Mouse (Mus musculus): ENCODE results near the gene Zgpat. TPM values are rescaled to one million over a fixed set of nuclear protein-coding genes. Genes with fewer than 3 reads are reported as not detected.

Zgpat gene
- polyA plus RNA-seq, 1 experiment from 2014 or later = 35.0 TPM

DNA sequence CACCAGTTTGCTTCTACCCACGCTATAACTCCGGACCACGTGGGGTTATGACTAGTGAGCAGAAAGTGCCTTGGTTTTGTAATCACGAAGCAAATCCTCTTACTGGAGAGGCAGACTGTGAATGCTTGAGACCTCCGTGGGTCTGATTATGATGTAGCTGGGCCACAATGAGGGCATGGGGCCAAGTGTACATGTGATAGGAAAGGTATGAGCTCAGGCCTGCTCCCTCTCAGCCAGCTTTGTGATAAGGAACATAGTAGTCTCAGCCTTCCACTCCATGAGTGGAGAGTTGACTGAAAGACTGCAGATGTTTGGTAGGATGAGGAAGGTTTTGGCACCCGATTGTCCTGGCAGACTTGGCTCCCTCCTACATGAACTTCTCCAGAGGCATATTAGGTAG, 22.0 kb upstream of the Zgpat start:
- Histone ChIP-seq H3K4me1 (ENCODE audit: control insufficient read depth, insufficient read depth, low read length) (no peaks in the 10 kb centered on the region), H3K9me3 (ENCODE audit: control insufficient read depth, low read length) (no peaks in the 10 kb centered on the region), H3K27me3 (ENCODE audit: control insufficient read depth, insufficient read depth, low read length) (no peaks in the 10 kb centered on the region), H3K4me3 (ENCODE audit: low read depth, low read length) (no peak overlapping the region), H3K27ac (replicated peaks; ENCODE audit: low read depth, low read length) (no peak overlapping the region), H3K36me3 (ENCODE audit: control insufficient read depth, insufficient read depth, low read length) (peaks cover 18% of the 10 kb centered on the region), H3K9ac (ENCODE audit: low read length) (no peak overlapping the region), H3K4me2 (ENCODE audit: low read depth, severe bottlenecking) (no peak overlapping the region)
- ATAC-seq (ENCODE audit: insufficient number of reproducible peaks, low FRiP score, low TSS enrichment, low read depth) (no peak), DNase-seq (ENCODE audit: low spot score) (no peak)
- 93% methylated on average over 6 of the region's 6 CpGs for WGBS

DNA sequence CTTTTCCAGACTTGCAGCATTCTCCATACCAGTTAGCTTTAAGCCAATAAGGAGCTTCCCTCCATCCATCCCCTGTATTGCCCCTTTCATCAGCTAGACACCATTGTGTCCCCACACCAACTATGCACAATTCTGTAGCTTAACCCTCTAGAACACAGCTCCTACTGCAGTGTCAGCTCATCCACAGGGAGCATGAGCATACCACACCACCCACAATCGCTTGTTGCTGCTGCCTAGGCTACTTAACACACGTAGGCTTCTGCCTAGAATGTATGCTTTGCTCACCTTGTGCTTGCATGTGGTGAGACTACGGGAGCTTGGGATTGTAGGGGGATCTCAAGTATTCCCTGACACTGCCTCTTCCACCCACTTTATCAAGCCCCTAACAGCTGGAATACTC, 7.9 kb upstream of the Zgpat start:
- no peaks in the 10 kb centered on the region for H3K4me1 ChIP-seq (ENCODE audit: control insufficient read depth, insufficient read depth, low read length)
- peaks cover 43% of the 10 kb centered on the region for H3K36me3 ChIP-seq (ENCODE audit: control insufficient read depth, insufficient read depth, low read length)
- no peak overlapping the region for H3K4me2 ChIP-seq (ENCODE audit: low read depth, severe bottlenecking)
- ATAC-seq (ENCODE audit: insufficient number of reproducible peaks, low FRiP score, low TSS enrichment, low read depth) (no peak), DNase-seq (ENCODE audit: low spot score) (no peak)
- H3K9me3 ChIP-seq (ENCODE audit: control insufficient read depth, low read length) = no peaks in the 10 kb centered on the region
- H3K4me3 ChIP-seq (ENCODE audit: low read depth, low read length) = no peak overlapping the region
- 77% methylated on average over 3 of the region's 3 CpGs for WGBS
- H3K9ac ChIP-seq (ENCODE audit: low read length) = no peak overlapping the region
- H3K27ac ChIP-seq (replicated peaks; ENCODE audit: low read depth, low read length) = no peak overlapping the region
- H3K27me3 ChIP-seq (ENCODE audit: control insufficient read depth, insufficient read depth, low read length) = no peaks in the 10 kb centered on the region

DNA sequence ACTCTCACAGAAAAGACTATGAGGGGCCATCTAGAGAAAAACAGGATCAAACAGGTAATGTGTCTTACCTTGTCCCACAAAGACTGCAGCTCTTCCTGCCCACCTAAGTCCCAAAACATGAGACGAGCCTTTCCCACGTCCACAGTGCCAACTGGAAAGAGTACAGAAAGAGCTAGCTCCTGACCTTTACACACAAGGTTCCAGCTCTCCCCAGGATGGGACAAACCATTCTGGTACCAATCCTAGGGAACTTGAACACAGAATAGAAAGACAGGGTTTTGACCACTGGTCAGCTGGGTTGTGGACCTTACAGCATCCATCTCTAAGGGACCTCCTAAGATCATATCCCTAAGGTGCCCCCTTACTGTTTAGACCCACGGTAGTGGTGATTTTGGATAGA, 782 bp upstream of the Zgpat start:
- Histone ChIP-seq H3K36me3 (ENCODE audit: control insufficient read depth, insufficient read depth, low read length) (peaks cover 24% of the 10 kb centered on the region), H3K4me2 (ENCODE audit: low read depth, severe bottlenecking) (peak overlapping the region; percentile 92), H3K4me3 (ENCODE audit: low read depth, low read length) (peak overlapping the region; percentile 83), H3K27ac (replicated peaks; ENCODE audit: low read depth, low read length) (no peak overlapping the region), H3K4me1 (ENCODE audit: control insufficient read depth, insufficient read depth, low read length) (peaks cover 11% of the 10 kb centered on the region), H3K9me3 (ENCODE audit: control insufficient read depth, low read length) (no peaks in the 10 kb centered on the region; the same call in 1 of the 2 replicates), H3K9ac (ENCODE audit: low read length) (no peak overlapping the region), H3K27me3 (ENCODE audit: control insufficient read depth, insufficient read depth, low read length) (no peaks in the 10 kb centered on the region)
- DNase-seq (ENCODE audit: low spot score) (no peak), ATAC-seq (ENCODE audit: insufficient number of reproducible peaks, low FRiP score, low TSS enrichment, low read depth) (no peak)
- WGBS = 89% methylated on average over 3 of the region's 3 CpGs

DNA sequence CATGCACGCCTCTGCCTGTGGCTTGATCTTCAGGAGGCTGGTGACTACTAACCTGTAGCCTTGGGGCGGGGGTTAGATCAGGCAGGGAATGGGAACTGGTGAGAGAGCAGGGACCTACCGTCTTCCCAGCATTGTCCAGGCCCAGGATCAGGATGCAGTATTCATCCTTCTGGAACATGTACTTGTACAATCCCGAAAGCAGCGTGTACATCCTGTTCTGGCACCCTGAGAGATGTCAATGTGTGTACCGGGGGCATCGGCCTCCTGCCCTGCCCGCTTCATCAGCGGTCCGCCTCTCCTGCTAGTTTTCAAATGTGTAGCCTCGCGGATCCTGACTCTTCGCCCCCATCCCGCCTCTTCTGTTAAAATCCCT, 255 bp upstream of the Zgpat start:
- no peaks in the 10 kb centered on the region; the same call in 1 of the 2 replicates for H3K9me3 ChIP-seq (ENCODE audit: control insufficient read depth, low read length)
- peak overlapping the region; percentile 92 for H3K4me2 ChIP-seq (ENCODE audit: low read depth, severe bottlenecking)
- peaks cover 11% of the 10 kb centered on the region for H3K4me1 ChIP-seq (ENCODE audit: control insufficient read depth, insufficient read depth, low read length)
- no peak for ATAC-seq (ENCODE audit: insufficient number of reproducible peaks, low FRiP score, low TSS enrichment, low read depth)
- peak overlapping the region; percentile 83 for H3K4me3 ChIP-seq (ENCODE audit: low read depth, low read length)
- H3K27ac ChIP-seq (replicated peaks; ENCODE audit: low read depth, low read length) = 0 out of 2 replicates have a peak overlapping the region, but pooled peaks have one; percentile 82
- no peak for DNase-seq (ENCODE audit: low spot score)
- H3K27me3 ChIP-seq (ENCODE audit: control insufficient read depth, insufficient read depth, low read length) = no peaks in the 10 kb centered on the region
- 9% methylated on average over 14 of the region's 14 CpGs for WGBS
- H3K9ac ChIP-seq (ENCODE audit: low read length) = peak overlapping the region; percentile 89
- peaks cover 22% of the 10 kb centered on the region for H3K36me3 ChIP-seq (ENCODE audit: control insufficient read depth, insufficient read depth, low read length)

DNA sequence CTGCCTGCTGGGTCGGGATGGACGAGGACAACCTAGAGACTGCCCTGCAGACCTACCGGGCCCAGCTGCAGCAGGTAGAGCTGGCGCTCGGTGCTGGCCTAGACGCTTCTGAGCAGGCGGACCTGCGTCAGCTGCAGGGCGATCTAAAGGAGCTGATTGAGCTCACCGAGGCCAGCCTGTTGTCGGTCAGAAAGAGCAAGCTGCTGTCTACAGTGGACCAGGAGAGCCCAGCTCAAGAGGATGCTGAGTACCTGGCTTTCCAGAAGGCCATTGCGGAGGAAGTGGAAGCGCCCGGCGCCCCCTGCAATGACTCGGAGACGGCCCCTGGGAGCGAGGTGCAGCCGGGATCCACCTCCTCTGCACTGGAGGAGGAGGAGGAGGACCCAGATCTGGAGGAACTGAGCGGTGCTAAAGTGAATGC, 937 bp downstream of the Zgpat start:
- H3K9ac ChIP-seq (ENCODE audit: low read length) = peak overlapping the region; percentile 89
- H3K4me3 ChIP-seq (ENCODE audit: low read depth, low read length) = peak overlapping the region; percentile 83
- ATAC-seq (ENCODE audit: insufficient number of reproducible peaks, low FRiP score, low TSS enrichment, low read depth) = peak; percentile 61
- WGBS = under 1% methylated on average over 20 of the region's 20 CpGs
- no peak for DNase-seq (ENCODE audit: low spot score)
- H3K27me3 ChIP-seq (ENCODE audit: control insufficient read depth, insufficient read depth, low read length) = no peaks in the 10 kb centered on the region
- H3K36me3 ChIP-seq (ENCODE audit: control insufficient read depth, insufficient read depth, low read length) = peaks cover 19% of the 10 kb centered on the region
- peak overlapping the region; percentile 92 for H3K4me2 ChIP-seq (ENCODE audit: low read depth, severe bottlenecking)
- no peaks in the 10 kb centered on the region; the same call in 1 of the 2 replicates for H3K9me3 ChIP-seq (ENCODE audit: control insufficient read depth, low read length)
- peaks cover 11% of the 10 kb centered on the region for H3K4me1 ChIP-seq (ENCODE audit: control insufficient read depth, insufficient read depth, low read length)
- peak overlapping the region; percentile 82 for H3K27ac ChIP-seq (replicated peaks; ENCODE audit: low read depth, low read length)

DNA sequence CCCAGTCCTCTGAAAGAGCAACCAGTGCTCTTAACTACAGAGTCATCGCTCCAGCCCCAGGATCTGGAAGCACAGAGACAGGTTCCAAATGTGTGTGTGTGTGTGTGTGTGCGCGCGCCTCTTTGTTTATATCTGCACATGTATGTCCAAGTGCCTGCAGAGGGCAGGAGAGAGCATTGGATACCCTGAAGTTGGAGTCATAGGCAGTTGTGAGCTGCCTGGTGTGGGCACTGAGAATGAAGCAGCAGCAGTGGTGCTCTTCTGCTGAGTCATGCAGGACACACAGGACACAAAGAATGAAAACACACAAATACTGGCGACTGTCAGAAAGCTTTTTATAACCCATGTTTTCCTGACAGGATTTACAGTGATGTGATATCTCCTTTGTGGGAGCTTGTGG, 5.3 kb downstream of the Zgpat start:
- H3K27ac ChIP-seq (replicated peaks; ENCODE audit: low read depth, low read length) = no peak overlapping the region
- 94% methylated on average over 5 of the region's 5 CpGs for WGBS
- H3K4me2 ChIP-seq (ENCODE audit: low read depth, severe bottlenecking) = no peak overlapping the region
- ATAC-seq (ENCODE audit: insufficient number of reproducible peaks, low FRiP score, low TSS enrichment, low read depth) (no peak), DNase-seq (ENCODE audit: low spot score) (no peak)
- H3K4me3 ChIP-seq (ENCODE audit: low read depth, low read length) = no peak overlapping the region
- H3K9me3 ChIP-seq (ENCODE audit: control insufficient read depth, low read length) = no peaks in the 10 kb centered on the region; the same call in 1 of the 2 replicates
- H3K9ac ChIP-seq (ENCODE audit: low read length) = no peak overlapping the region
- peaks cover 9% of the 10 kb centered on the region; the same call in 1 of the 2 replicates for H3K36me3 ChIP-seq (ENCODE audit: control insufficient read depth, insufficient read depth, low read length)
- H3K27me3 ChIP-seq (ENCODE audit: control insufficient read depth, insufficient read depth, low read length) = no peaks in the 10 kb centered on the region
- peaks cover 4% of the 10 kb centered on the region; the same call in 1 of the 2 replicates for H3K4me1 ChIP-seq (ENCODE audit: control insufficient read depth, insufficient read depth, low read length)

DNA sequence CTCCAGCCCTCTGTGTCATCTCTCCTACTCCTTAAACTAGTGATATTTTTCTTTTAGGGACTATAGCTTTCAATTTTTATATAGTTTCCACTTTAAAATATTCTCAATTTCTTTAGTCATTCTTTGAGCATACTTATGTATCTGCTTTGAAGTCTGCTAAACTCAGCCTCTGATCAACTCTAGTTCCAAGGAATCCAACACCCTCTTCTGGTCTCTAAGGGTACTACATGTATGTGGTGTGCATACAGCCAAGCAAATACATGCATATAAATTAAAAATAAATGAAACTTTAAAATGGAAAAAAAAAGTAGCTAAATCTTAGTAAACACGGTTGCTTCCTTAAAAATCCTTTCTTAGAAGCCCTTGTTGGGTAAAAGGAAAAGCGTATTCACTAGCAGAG, 11.1 kb downstream of the Zgpat start:
- Histone ChIP-seq H3K4me3 (ENCODE audit: low read depth, low read length) (no peak overlapping the region), H3K4me2 (ENCODE audit: low read depth, severe bottlenecking) (no peak overlapping the region), H3K27ac (replicated peaks; ENCODE audit: low read depth, low read length) (no peak overlapping the region), H3K27me3 (ENCODE audit: control insufficient read depth, insufficient read depth, low read length) (no peaks in the 10 kb centered on the region), H3K4me1 (ENCODE audit: control insufficient read depth, insufficient read depth, low read length) (no peaks in the 10 kb centered on the region), H3K36me3 (ENCODE audit: control insufficient read depth, insufficient read depth, low read length) (peaks cover 2% of the 10 kb centered on the region; the same call in 1 of the 2 replicates), H3K9ac (ENCODE audit: low read length) (no peak overlapping the region), H3K9me3 (ENCODE audit: control insufficient read depth, low read length) (no peaks in the 10 kb centered on the region)
- ATAC-seq (ENCODE audit: insufficient number of reproducible peaks, low FRiP score, low TSS enrichment, low read depth) = no peak
- DNase-seq (ENCODE audit: low spot score) = no peak
- 90% methylated on average over 2 of the region's 2 CpGs for WGBS

DNA sequence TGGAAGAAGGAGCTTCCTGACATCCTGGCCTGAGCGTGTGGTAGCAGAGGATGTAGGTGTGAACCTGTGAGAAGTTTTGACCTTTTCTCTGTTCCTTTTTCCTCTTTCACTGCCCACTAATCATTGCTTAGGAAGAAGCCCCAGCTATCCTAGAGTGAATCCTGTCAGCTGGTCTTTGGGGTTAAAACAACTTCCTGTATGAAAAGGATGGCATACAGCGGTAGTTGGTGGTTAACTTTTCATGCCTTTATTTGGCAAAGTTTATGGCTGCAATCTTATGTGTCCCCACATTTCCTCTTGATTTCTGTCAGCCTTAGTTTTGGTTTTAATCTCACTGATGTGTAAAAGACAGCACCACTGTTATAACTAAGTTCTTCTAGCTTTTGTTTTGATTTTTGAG, 12.5 kb downstream of the Zgpat start:
- Histone ChIP-seq H3K36me3 (ENCODE audit: control insufficient read depth, insufficient read depth, low read length) (peaks cover 6% of the 10 kb centered on the region), H3K27me3 (ENCODE audit: control insufficient read depth, insufficient read depth, low read length) (no peaks in the 10 kb centered on the region), H3K9me3 (ENCODE audit: control insufficient read depth, low read length) (no peaks in the 10 kb centered on the region), H3K9ac (ENCODE audit: low read length) (no peak overlapping the region), H3K4me1 (ENCODE audit: control insufficient read depth, insufficient read depth, low read length) (no peaks in the 10 kb centered on the region), H3K27ac (replicated peaks; ENCODE audit: low read depth, low read length) (no peak overlapping the region), H3K4me3 (ENCODE audit: low read depth, low read length) (no peak overlapping the region), H3K4me2 (ENCODE audit: low read depth, severe bottlenecking) (no peak overlapping the region)
- DNase-seq (ENCODE audit: low spot score) = no peak
- no peak for ATAC-seq (ENCODE audit: insufficient number of reproducible peaks, low FRiP score, low TSS enrichment, low read depth)
- WGBS = 96% methylated on average over 2 of the region's 2 CpGs

DNA sequence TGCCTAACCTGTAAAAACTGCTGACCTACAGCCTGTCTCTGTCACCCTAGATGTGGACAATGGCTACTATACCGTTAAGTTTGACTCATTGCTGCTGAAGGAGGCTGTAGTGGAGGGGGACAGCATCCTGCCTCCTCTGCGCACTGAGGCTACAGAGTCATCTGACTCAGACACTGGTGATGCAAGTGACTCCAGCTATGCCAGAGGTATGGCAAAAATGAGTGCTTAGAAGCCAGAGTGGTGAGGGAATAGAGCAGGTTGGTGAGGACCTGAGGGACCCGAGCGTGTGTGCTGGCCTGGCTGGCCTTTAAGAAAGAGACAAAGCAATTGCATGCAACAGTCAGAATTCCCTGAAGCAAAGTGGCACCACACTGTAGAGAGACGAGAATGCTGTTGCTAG, 14.0 kb downstream of the Zgpat start:
- Histone ChIP-seq H3K4me2 (ENCODE audit: low read depth, severe bottlenecking) (no peak overlapping the region), H3K9me3 (ENCODE audit: control insufficient read depth, low read length) (no peaks in the 10 kb centered on the region), H3K4me3 (ENCODE audit: low read depth, low read length) (no peak overlapping the region), H3K9ac (ENCODE audit: low read length) (no peak overlapping the region), H3K27ac (replicated peaks; ENCODE audit: low read depth, low read length) (no peak overlapping the region), H3K27me3 (ENCODE audit: control insufficient read depth, insufficient read depth, low read length) (no peaks in the 10 kb centered on the region), H3K36me3 (ENCODE audit: control insufficient read depth, insufficient read depth, low read length) (peaks cover 10% of the 10 kb centered on the region), H3K4me1 (ENCODE audit: control insufficient read depth, insufficient read depth, low read length) (no peaks in the 10 kb centered on the region)
- WGBS = 91% methylated on average over 5 of the region's 5 CpGs
- ATAC-seq (ENCODE audit: insufficient number of reproducible peaks, low FRiP score, low TSS enrichment, low read depth) = no peak
- no peak for DNase-seq (ENCODE audit: low spot score)
